Mouse (Mus musculus): ENCODE data around the gene Mov10l1. TPM values are rescaled to one million over a fixed set of nuclear protein-coding genes. Genes with fewer than 3 reads are reported as not detected.

Gene Mov10l1
- 100 to 1,000 TPM; 109 to 121 TPM for total RNA-seq (2021)

DNA sequence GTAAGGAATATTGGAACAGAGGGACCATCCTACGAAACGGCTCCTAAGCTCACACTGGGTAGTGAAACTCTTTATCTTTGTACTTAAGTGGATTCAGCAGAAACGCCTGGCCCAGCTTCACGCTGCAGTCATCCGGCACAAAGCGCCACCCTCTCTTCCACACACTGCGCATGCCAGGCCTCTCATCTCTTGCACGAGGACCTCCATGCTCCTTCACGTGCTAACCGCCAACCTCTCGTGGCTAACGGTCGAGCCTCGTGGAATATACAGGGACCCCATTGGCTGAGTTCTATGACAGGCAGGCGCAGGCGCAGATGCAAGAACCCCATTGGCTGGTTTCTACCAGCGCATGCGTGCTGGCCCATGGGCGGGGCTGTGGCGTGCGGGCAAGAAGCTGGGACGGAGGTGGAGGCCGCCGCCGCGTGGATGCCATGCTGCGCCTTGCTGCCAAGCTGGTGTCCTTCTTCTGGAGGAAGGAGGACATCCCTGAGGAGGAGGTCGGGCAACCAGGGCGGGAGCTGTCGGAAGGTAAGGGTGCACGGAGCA lies at the start of gene Mov10l1:
TSS of gene Mov10l1 (plus strand) at position 376 of the 546 bp plus-strand sequence.
- no peak for DNase-seq

DNA sequence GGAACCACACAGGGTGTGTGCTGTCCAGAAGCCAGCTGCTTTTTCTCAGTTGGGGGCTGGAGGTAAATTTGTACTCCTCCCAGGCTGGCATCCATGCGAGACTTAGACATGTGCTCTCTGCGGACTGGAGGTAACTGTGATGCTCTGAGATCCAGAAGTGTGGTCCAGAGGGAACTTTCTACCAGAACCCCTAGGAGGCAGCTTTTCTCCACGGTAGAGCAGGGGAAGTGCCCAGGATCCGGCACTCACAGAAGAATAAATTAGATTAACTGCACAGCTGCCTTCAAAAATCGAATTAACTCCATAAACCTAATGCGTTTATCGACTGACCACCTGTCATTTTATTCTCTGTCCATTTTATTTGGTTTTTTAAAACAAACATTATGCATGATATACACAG lies 48.6 kb upstream of the Mov10l1 start:
- peak; percentile 36 for DNase-seq

DNA sequence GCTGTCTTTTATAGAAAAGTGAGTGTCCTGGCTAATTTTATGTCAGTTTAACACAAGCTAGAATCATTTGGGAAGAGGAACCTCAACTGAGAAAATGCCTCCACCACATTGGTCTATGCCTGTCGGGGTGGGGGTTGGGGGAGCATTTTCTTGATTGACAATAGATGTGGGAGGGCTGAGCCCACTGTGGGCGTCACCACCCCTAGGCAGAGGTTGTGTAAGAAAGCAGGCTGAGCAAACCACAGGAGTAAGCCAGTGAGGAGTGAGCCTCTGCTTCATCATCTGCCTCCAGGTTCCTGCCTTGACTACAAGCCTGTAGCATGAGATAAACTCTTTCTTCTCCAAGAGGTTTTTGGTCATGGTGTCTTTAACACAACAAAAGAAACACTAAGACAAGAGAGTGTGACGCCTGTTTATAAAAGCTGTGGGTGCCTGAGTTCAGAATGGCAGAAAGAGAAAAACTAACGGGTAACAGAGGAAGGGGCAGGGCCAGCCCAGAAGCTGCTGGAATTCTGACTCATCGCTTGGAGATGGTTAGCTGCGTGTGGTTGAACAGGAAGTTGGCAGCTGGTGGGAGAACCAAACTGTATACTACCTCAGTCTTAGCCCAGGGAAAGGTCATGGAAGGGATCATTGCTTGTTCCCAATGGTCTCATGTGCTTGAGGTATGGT lies 46.0 kb upstream of the Mov10l1 start:
- no peak for DNase-seq

DNA sequence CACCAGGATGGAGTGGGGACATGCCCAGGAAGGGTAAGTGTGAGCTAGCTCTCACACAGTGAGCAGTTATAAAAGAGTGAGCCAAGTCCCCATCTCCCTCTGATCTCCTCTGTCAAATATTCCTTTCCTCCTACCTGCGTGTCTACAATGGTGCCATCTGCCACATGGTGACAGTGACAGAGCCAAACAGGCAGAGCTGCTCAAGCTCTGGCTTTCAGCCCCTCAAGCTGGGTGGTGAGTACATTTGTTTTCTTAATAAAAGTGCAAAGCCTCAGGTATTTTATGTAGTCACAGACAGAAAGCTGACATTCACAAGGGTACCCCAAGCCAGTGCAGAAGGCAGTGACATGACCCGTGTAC lies 45.4 kb upstream of the Mov10l1 start:
- no peak for DNase-seq

DNA sequence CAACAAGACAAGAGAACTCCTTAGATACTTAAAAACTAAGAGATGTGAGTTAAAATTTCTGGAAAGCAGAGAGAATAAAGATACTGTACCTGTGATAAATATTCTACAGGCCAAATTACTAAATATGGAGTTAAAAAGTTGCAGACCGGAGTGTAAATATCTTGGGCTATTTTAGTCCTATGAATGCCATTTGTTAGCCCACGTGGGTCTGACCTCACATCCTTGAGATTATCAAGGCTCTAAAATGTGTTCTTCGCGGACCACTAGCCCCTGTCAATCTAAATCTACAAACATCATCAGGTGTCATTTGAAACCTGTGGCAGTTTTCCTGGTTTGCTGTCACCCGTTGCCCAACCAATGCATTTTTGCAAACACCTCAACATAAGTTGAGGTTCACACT lies 39.9 kb upstream of the Mov10l1 start:
- no peak for DNase-seq

DNA sequence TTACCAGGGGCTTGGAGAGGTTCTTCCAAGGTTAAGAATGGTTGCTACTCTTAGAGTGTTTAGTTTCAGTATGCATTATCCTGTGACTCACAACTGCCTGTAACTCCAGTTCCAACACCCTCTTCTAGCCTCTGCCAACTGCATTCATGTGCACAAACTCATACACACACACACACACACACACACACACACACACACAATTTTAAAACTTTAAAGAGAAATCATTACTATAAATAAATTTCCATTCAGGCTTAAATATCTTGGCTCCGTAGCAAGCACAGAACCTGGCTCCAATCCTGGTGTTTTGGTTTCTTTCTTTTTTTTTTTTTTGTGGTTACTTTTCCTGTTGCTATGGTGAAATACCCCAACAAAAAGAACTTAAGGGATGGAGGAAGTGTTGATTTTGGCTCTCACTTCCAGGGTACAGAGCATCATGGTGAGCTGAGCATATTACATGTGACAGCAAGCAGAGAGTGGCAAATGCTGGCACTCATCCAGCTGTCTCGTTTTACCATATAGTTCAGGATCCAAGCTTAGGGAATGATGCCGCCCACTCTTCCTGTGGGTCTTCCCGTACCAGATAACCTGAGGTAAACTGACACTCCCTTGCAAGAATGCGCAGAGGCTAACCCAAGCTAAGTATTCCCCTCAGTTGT lies 38.7 kb upstream of the Mov10l1 start:
- DNase-seq, result no peak

DNA sequence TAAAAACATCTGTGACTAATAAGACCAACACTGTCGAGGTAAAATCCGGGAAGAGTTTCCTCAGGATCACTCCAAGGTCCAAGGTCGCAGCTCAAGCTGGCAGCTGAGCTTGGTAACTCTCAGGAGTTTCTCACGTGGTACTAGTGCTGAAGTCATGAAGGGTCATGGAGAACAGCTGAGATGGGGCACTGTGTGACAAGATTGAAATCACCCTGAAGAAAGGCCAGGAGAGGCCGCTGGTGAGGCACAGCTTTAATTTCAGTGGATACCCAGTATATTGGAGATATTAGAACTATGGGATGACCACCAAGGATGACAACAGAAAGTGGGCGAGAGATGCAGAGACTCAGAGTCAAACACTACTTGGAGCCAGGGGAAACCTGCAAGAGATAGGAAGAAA lies 35.9 kb upstream of the Mov10l1 start:
- no peak for DNase-seq

DNA sequence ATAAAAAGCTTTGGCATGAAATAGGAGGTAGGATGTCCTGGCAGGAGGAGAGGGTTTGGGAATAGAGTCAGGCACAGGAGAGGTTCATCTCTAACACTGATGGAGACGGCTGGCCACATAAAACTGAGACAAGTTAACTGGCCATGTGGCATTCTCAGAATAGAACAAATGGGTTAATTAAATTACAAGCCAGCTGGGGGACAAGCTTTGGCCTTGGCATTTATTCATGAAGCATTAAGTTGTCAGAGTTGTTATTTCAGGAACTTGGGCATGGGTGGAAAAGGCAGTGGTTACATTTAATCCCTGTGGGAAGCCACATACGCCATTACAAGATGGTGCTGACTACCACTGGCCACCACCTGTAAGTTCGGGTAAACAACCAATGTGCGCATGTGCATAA lies 31.5 kb upstream of the Mov10l1 start:
- DNase-seq, result no peak

DNA sequence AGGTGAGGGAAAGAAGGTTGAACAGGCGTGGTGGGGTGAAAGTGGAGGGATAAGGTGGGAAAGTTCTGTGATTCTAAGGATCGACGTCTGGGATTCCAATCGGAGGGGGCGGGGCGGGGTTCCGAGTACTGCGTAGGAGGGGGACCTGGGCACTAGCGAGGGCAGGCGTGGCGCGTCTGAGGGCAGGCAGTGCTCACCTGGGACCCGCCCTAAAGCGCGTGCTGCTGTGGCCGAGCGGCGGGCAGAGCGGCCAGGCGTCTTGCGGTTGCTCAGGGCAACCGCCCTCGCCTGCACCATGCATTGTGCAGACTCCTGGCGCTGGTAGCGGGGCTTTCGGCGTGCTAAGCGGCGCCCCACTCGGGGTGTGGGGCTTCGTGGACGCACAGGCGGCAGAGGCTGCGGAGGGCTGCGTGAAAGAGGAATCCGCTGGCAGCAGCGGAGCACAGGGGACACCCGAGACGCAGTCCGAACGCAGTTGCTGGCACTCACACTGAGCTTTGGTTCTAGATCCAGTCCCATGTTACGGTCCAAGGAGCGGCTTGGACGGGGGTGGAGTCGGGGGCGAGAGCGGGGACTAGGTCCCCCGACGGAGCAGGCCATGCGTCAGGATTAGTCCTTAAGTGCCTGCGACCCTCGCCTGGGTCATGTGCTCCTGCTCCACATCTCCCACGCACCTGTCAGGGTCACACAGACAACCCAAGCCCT lies 28.2 kb upstream of the Mov10l1 start, which contains the start of gene Ttll8:
TSS of gene Ttll8 (minus strand) at position 51 of the 705 bp plus-strand sequence.
- no peak for DNase-seq

DNA sequence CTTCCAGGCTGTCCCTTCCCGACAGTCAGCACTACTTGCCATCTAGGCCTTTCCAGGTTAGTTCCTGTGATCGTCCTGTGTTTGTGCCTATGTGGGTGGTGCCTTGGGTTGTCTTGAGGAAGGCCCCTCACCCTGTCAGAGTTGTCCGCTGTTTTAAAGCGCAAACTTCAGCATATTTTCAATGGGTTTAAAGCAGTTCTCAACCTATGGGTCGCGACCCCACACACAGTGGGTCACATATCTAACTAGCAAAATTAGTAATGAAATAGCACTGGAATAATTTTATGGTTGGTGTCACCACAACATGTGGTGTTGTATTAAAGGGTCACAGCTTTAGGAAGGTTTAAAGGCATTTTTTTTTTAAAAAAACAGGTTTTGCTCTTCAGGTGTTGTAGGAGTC lies 27.4 kb upstream of the Mov10l1 start:
- no peak for DNase-seq

DNA sequence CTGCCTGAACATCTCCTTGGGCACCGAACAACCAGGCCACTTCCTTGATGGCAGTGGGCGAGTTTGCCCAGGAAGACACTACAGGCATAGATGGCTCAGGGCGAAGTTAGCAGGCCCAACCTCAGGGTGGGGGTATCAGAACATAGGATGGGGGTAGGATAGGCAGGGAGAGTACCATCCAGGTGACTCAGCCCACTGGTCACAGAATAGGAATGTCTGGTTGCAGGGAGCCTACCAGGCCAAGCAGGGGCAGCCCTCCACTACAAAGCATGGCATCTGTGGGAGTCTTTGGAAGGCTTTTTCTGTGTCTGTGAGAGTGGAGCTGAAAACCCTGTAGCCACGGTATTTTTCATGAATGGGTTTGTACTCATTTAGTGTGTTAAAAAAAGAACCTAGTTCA lies 25.2 kb upstream of the Mov10l1 start:
- no peak for DNase-seq

DNA sequence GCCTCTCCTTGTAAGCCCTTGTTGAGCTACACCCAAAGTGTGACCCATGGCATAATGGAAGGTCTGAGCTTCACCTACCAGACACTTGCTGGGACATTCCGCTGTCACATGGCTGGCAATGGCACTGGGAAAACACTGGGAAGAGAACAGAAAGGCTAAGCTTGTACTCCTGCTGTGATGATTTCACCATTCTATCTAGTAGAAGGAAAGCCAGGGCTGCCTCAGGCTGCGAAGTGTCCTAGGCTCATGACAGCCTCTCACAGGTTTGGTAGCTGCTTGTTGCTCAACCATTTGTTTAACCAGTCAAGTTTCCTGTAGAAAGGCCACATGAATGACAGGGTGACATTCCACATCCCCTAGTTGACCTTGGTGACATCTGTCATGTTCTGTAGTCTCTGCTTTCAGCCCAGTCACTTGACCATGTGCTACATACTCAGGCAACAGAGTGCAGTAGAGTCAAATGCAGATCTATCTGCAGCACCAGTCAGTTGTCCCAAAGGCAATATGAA lies 18.6 kb upstream of the Mov10l1 start:
- DNase-seq, result no peak

DNA sequence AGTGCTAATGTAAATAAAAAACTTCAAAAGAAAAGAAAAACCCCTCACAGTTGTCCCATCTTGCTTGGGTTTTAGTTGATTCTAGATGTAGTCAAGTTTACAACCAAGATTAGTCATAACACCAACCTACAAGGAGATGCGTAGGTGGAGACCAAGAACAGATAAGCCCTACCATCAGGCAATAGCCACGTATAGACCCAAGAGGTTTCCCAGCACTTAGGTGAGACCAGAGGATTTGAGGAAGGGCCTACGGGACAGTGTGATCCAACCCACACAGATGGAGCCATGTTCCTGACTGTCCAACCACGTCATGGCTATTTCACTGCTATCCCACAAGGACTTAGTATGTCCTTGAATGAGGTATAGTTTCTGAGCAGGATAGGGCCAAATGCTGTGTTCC lies 10.4 kb upstream of the Mov10l1 start:
- DNase-seq, result no peak

DNA sequence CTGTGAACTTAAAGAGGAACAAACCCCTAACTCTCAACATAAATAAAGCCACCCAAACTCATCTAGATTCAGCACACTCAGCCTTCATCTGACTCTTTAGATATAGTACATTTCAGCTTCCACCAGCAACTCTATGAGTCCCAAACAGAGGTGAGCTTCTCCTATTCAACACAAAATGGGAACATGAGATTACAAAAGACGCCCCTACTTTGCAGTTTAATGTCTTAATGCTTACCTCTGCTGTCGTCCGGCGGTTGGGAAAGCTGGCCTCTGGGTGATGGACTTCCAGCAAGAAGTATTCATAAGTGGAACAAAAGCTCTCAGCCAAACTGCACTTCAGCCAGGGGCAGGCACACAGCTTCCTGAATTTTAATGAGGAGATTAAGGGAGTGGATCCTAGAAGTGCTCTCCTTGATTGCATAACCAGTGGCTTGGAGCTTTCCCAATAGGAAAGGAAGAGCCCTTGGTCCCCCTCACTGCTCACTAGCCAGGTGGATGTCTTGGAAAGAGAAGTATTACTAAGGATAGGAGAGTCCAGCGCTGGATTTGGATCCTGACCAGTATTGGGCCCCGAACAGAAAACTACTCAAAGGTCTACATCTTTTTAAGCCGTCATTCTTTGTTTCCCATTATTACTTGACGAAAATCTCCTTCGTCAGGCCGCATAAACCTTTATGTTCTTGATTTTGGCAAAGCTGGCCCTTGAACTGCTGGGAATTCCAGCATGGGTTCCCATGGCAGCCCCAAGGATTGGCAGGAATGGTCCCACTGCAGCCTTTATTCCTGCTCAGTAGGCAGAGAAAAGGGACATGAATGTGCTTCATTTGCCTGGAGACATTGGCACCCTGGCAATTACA lies 4.2 kb upstream of the Mov10l1 start, which contains the start of gene Mlc1:
TSS of gene Mlc1 (minus strand) at position 727 of the 857 bp plus-strand sequence.
- DNase-seq, result no peak

DNA sequence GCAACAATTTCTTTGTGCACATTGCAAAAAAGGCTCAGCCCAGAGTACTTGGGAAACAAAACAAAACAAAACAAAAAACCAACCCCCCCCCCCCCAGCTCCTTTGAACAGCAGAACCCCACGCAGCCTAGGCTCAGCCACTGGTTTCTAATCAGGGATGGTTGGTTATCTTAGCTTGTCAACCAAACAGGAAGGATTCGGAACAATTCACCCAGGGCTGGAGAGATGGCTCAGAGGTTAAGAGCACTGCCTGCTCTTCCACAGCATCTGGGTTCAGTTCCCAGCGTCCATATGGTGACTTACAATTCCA lies 3.6 kb upstream of the Mov10l1 start:
- DNase-seq, result no peak

DNA sequence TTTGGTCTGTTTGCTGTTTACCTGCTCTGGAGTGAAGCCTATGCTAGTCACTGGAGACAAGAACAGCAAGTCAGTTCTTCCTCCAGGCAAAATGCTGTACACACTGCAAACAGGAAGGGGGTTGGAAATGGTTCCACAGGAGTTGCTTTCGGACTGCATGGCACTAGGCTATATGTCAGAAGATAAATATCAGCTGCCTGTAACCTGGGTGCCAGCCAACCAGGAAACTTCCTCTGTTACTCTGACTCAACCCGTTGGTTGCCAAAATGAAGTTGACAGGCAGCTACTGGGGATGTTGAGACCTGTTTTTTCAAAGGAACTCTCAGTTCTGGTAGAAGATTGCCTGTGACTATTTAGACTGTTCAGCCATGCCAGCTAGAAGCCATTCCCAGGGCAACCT lies 6.5 kb downstream of the Mov10l1 start:
- no peak for DNase-seq

DNA sequence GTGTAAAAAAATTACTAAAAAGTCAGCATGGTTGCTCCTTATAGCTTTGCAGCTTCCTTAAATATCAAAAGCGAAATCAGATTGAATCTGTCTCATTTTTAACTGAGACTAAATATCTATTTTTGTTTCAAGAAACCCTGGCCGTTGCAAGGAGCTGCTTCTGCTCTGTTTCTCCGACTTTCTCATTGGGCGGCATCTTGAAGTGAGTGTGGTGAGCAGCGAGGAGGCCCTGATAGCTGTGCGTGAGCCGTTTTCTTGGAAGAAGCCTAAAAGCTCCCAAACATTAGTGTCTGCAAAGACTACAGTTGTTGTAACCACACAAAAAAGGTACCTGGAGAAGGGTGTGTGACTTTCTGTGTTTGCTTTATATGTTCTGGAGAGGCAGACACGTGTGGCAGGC lies 15.9 kb downstream of the Mov10l1 start:
- DNase-seq, result no peak

DNA sequence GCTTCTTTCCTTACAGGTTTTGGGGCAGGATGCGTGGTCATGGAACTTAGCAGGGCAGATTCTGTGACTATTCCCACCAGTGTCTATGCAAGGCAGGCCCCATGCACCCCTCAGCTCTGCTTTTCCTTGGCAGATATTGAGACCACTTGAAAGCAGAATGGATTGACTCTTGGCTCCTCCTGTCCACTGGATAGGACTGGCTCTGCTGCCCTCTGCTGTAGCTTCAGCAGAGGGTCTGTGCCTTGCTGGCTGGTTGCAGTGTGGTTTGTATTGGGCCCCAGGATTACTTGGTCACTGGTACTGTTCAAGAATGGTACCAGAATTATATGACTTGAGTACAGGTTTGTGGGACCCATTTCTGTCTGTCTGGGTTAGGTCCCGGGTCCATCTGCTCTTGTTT lies 16.4 kb downstream of the Mov10l1 start:
- DNase-seq, result peak; percentile 23

DNA sequence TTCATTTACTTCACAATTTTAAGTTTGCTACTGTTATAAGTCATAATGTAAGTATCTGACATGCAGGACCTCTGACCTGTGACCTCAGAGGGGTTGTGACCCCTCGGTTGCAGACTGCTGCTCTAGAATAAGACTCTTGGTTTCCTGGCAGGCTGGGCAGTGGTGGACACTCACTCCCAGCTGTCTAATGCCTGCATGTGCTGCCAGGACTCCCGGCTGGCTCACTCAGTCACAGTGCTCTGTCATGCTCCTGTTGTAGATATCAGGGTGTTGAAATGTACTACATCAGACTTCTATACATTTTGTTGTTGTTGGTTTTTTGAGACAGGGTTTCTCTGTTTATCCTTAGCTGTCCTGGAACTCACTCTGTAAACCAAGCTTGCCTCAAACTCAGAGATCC lies 17.7 kb downstream of the Mov10l1 start:
- no peak for DNase-seq

DNA sequence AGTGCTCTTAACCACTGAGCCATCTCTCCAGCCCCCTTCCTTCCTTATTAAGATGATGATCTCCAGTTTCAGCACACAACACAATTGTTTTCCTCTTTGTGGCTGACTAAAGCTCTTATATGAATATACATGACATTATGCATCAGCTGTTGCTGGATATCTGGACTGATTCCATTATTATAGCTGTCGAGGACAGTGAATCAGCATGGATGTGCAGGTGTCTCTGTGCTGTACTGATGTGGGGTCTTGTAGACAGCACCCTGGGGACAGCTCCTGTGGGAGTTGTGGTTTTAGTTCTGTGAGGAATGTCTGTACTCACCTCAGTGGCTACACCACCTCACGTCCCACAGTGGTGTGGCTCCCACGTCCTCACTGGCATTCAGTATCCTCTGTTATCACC lies 18.5 kb downstream of the Mov10l1 start:
- DNase-seq, result no peak

DNA sequence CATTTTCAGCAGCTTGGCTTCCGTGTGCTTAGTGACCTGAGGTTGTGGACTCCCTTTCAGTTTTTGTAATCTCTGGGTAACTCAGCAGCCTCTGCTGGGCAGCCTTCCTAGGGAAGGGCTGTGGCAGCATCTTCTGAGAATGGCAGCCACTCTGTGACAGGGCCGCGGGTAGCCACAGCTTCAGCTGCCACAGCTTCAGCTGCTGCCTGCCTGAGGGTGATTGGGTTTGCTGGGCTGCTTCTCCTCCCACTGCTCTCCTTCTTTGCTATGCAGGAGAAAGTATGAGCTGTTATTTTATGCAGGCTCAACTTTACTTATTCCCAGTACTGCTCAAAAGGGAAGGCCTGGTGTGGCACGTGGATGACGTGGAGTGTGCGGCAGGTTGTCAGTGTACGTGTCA lies 24.3 kb downstream of the Mov10l1 start:
- DNase-seq, result no peak

DNA sequence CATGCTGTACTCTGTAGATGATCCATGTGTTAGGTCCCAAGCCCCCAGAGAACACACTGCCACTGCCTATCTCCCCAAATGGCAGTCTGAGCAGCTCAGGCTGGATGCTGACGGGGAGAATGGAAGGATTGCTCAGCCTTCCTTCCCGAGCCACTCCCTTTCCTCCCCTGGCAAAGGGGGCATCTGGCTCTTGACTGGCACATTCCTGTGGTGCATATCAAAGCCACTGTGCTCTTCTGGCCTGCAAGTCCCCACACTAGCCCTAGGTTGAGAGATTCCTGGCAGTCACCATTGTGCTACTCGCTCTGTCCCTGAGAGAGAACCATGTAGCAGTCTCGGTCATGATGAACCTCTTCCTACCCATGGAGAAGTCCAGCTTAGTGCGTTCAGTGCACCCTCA lies 25.1 kb downstream of the Mov10l1 start:
- DNase-seq, result no peak

DNA sequence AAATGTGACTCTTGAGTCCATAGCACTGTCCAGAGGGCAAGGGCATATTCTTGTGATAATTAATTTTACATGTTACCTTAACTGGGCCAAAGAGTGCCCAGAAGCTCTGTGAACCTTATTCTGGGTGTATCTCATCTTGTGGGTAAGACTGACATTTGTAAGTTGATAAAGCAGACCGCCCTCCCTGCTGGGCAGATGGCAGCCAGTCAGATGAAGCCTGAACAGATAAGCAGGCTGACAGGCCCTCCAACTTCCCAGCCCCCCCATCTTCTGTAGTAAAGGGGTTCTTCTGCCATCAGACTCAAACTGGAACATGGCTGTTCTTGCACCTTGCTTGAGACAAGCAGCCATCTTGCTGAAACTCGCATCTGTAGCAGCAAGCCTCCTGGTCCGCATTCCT lies 34.0 kb downstream of the Mov10l1 start:
- DNase-seq, result no peak
